Mouse (Mus musculus) limb, embryonic 11.5 days (tissue): Measurements from ENCODE around the gene Dut. TPM values are rescaled to one million over a fixed set of nuclear protein-coding genes. Genes with fewer than 3 reads are reported as not detected.

Source experiments
- ATAC-seq: fragments of 200-750 bp; cut with Nextera tagmentation; 2 replicates; pipeline ENCODE4 v1.8.0; 2017; ENCODE audit warnings: low read depth; ENCODE audit not compliant: insufficient number of reproducible peaks, low FRiP score, low TSS enrichment
- DNase-seq: peaks from one replicate; pipeline ENCODE4 v3.0.0-alpha.2; 2015; ENCODE audit warnings: low spot score
- H3K27ac ChIP-seq: fragments of 300-500 bp; sonication (generic); replicated peaks from 2 replicates; pipeline ENCODE4 v1.5.1; 2014; ENCODE audit warnings: low read depth, mild to moderate bottlenecking, low read length
- H3K27me3 ChIP-seq: fragments of 300-500 bp; sonication (generic); 2 replicates; pipeline ENCODE4 v1.6.1; 2014; ENCODE audit warnings: mild to moderate bottlenecking, low read length, mixed read lengths; ENCODE audit not compliant: control insufficient read depth, insufficient read depth
- H3K36me3 ChIP-seq: fragments of 300-500 bp; sonication (generic); 2 replicates; pipeline ENCODE4 v1.6.1; 2014; ENCODE audit warnings: mild to moderate bottlenecking, low read length, moderate library complexity, mixed read lengths; ENCODE audit not compliant: control insufficient read depth, insufficient read depth
- H3K4me1 ChIP-seq: fragments of 300-500 bp; sonication (generic); 2 replicates; pipeline ENCODE4 v1.6.1; 2014; ENCODE audit warnings: low read length, mixed read lengths; ENCODE audit not compliant: control insufficient read depth, insufficient read depth
- H3K4me2 ChIP-seq: fragments of 300-500 bp; sonication (generic); 2 replicates; pipeline ENCODE4 v1.6.1; 2014; ENCODE audit warnings: low read depth, mild to moderate bottlenecking, moderate library complexity; ENCODE audit not compliant: severe bottlenecking
- H3K4me3 ChIP-seq: fragments of 300-500 bp; sonication (generic); 2 replicates; pipeline ENCODE4 v1.5.1; 2014; ENCODE audit warnings: low read depth, low read length
- H3K9ac ChIP-seq: fragments of 300-500 bp; sonication (generic); 2 replicates; pipeline ENCODE4 v1.6.1; 2014; ENCODE audit warnings: mild to moderate bottlenecking, low read length
- H3K9me3 ChIP-seq: fragments of 300-500 bp; sonication (generic); 2 replicates; pipeline ENCODE4 v1.6.1; 2016; ENCODE audit warnings: low read length; ENCODE audit not compliant: control insufficient read depth
- WGBS: fragments of 180-500 bp; shearing (Covaris S2); extraction: QIAGEN DNeasy Blood & Tissue Kit; methylation state at CpG from one replicate; pipeline ENCODE4 v1.1.7; 2014; 5-methylcytosine and 5-hydroxymethylcytosine counted together
- polyA plus RNA-seq: library from polyadenylated mRNA; unstranded; fragments of >200 nt; fragmentation: Nextera tagmentation; extraction: Ambion mirVana; gene quantifications from 2 replicates; pipeline ENCODE4 v1.2.1, GENCODE M21; 2014

Gene Dut
- 233 and 247 TPM in 2 replicates for polyA plus RNA-seq

GRCm38 (mm10) chr2:125247108-125247961, at the start of gene Dut:
Gene Dut, plus strand, starts transcription at chr2:125247190.
- Histone ChIP-seq H3K27ac (peak within 1 kb of the TSS; percentile 91), H3K4me1 (peaks cover 12% of the 10 kb centered on the region), H3K4me2 (peak within 1 kb of the TSS; percentile 60), H3K9me3 (no peaks in the 10 kb centered on the region), H3K36me3 (peaks cover 7% of the 10 kb centered on the region; the same call in 1 of the 2 replicates), H3K4me3 (peak within 1 kb of the TSS; percentile 83), H3K9ac (peak within 1 kb of the TSS; percentile 97), H3K27me3 (no peaks in the 10 kb centered on the region)
- ATAC-seq (peak; percentile 100), DNase-seq (peak; percentile 98)
- WGBS = under 1% methylated on average over 82 of the region's 96 CpGs

- DNase-seq = no peak
- Histone ChIP-seq H3K27ac (no peak overlapping the region), H3K9ac (no peak overlapping the region), H3K27me3 (no peaks in the 10 kb centered on the region), H3K4me3 (no peak overlapping the region), H3K36me3 (no peaks in the 10 kb centered on the region), H3K4me1 (no peaks in the 10 kb centered on the region), H3K4me2 (no peak overlapping the region), H3K9me3 (no peaks in the 10 kb centered on the region)
- ATAC-seq = no peak
- WGBS = 50% methylated on average over 14 of the region's 14 CpGs
These were observed 37.9 kb upstream of the Dut start for GRCm38 (mm10) chr2:125208894-125209596.

- no peak overlapping the region for H3K27ac ChIP-seq
- no peak overlapping the region for H3K4me3 ChIP-seq
- no peaks in the 10 kb centered on the region for H3K36me3 ChIP-seq
- DNase-seq (no peak), ATAC-seq (no peak)
- no peaks in the 10 kb centered on the region for H3K4me1 ChIP-seq
- H3K27me3 ChIP-seq = no peaks in the 10 kb centered on the region
- no peak overlapping the region for H3K4me2 ChIP-seq
- 51% methylated on average over 10 of the region's 10 CpGs for WGBS
- no peak overlapping the region for H3K9ac ChIP-seq
- no peaks in the 10 kb centered on the region for H3K9me3 ChIP-seq
These were observed 35.0 kb upstream of the Dut start for GRCm38 (mm10) chr2:125211831-125212510.

GRCm38 (mm10) chr2:125214592-125214991, 32.4 kb upstream of the Dut start:
- ATAC-seq = no peak

GRCm38 (mm10) chr2:125217286-125217685, 29.7 kb upstream of the Dut start:
- H3K27me3 ChIP-seq = no peaks in the 10 kb centered on the region
- WGBS = 86% methylated on average over 6 of the region's 6 CpGs
- no peaks in the 10 kb centered on the region for H3K4me1 ChIP-seq
- H3K4me3 ChIP-seq = no peak overlapping the region
- no peak overlapping the region for H3K27ac ChIP-seq
- no peak overlapping the region for H3K4me2 ChIP-seq
- H3K36me3 ChIP-seq = no peaks in the 10 kb centered on the region
- DNase-seq (no peak), ATAC-seq (no peak)
- no peaks in the 10 kb centered on the region for H3K9me3 ChIP-seq
- no peak overlapping the region for H3K9ac ChIP-seq

More at GRCm38 (mm10) chr2:125214592-125214991, 32.4 kb upstream of the Dut start:
- Histone ChIP-seq H3K27ac (no peak overlapping the region), H3K4me2 (no peak overlapping the region), H3K4me1 (no peaks in the 10 kb centered on the region), H3K9me3 (no peaks in the 10 kb centered on the region), H3K9ac (no peak overlapping the region), H3K4me3 (no peak overlapping the region), H3K36me3 (no peaks in the 10 kb centered on the region), H3K27me3 (no peaks in the 10 kb centered on the region)
- 5% methylated on average over 3 of the region's 3 CpGs for WGBS
- peak; percentile 92 for DNase-seq

GRCm38 (mm10) chr2:125218566-125218965, 28.4 kb upstream of the Dut start:
- H3K9ac ChIP-seq = no peak overlapping the region
- no peaks in the 10 kb centered on the region for H3K36me3 ChIP-seq
- ATAC-seq (no peak), DNase-seq (no peak)
- 93% methylated on average over 1 of the region's 1 CpGs for WGBS
- no peaks in the 10 kb centered on the region for H3K4me1 ChIP-seq
- no peak overlapping the region for H3K4me3 ChIP-seq
- no peaks in the 10 kb centered on the region for H3K9me3 ChIP-seq
- no peaks in the 10 kb centered on the region for H3K27me3 ChIP-seq
- H3K27ac ChIP-seq = no peak overlapping the region
- H3K4me2 ChIP-seq = no peak overlapping the region

GRCm38 (mm10) chr2:125219268-125219667, 27.7 kb upstream of the Dut start:
- Histone ChIP-seq H3K27ac (no peak overlapping the region), H3K27me3 (no peaks in the 10 kb centered on the region), H3K9ac (no peak overlapping the region), H3K36me3 (no peaks in the 10 kb centered on the region), H3K4me3 (no peak overlapping the region), H3K4me1 (no peaks in the 10 kb centered on the region), H3K9me3 (no peaks in the 10 kb centered on the region), H3K4me2 (no peak overlapping the region)
- 84% methylated on average over 3 of the region's 3 CpGs for WGBS
- DNase-seq (no peak), ATAC-seq (no peak)

- no peak for DNase-seq
- Histone ChIP-seq H3K4me2 (no peak overlapping the region), H3K36me3 (no peaks in the 10 kb centered on the region), H3K9me3 (no peaks in the 10 kb centered on the region), H3K4me1 (no peaks in the 10 kb centered on the region), H3K9ac (no peak overlapping the region), H3K4me3 (no peak overlapping the region), H3K27me3 (no peaks in the 10 kb centered on the region), H3K27ac (no peak overlapping the region)
- WGBS = 74% methylated on average over 1 of the region's 1 CpGs
- ATAC-seq = no peak
These were observed 25.3 kb upstream of the Dut start for GRCm38 (mm10) chr2:125221673-125222072.
